Mouse (Mus musculus) spleen, adult 2 months (tissue): ENCODE data around the gene Ano2.

Experiments
- CTCF ChIP-seq: fragments of 200-500 bp; IDR thresholded peaks from 2 replicates; pipeline ENCODE4 v1.5.1; 2011; ENCODE audit warnings: mild to moderate bottlenecking, inconsistent platforms; ENCODE audit not compliant: insufficient read depth, insufficient read length, insufficient replicate concordance; ENCODE audit errors: extremely low read depth
- POLR2A ChIP-seq: fragments of 200-500 bp; IDR thresholded peaks from 2 replicates; pipeline ENCODE4 v1.6.1; 2011; ENCODE audit warnings: low read depth, low read length, inconsistent platforms

GRCm38 (mm10) chr6:125838121-125838520 lies 147.9 kb downstream of the Ano2 start:
- TF ChIP-seq CTCF (no peak), POLR2A (no peak)
